Mouse (Mus musculus) CD4-positive, CD25-positive, alpha-beta regulatory T cell, adult 4 months (primary cell): ENCODE measurements around the gene Igsf9. TPM values are rescaled to one million over a fixed set of nuclear protein-coding genes. Genes with fewer than 3 reads are reported as not detected.

ENCODE experiments used
- ATAC-seq: one replicate; pipeline ENCODE4 v1.8.0; 2017
- polyA plus RNA-seq, 2 experiments: library from polyadenylated mRNA; unstranded; fragments of 100-300 nt; shearing (Covaris generic); gene quantifications; one replicate each; pipeline ENCODE4 v1.2.1; 2017

Gene Igsf9
- polyA plus RNA-seq, 2 experiments from 2014 or later, result 1.1 TPM; not detected in 1

DNA sequence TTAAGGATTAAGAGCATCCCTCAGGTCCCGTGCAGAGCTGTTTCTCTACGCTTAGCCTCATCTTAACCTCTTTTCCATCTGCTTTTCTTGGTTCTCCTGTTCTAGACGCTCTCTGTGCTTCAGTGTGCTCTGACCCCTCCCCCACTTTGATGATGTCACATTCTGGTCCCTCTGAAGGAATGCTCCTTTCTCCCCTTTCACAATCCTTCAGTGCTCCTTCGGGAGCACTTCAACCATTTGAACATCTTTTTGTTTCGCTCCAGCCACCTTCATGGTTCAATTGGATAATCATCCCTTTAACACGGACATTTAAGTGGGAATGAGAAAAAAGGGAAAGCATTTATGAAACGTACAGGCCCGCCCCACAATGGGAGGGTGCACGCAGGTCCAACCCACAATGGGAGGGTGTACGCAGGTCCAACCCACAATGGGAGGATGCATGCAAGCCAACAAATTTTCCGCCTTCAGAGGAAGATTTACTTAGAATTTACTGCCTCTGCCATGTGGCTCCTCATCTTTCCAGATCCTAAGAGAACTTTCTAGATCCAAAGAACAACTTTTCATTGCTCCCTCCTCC is 13.2 kb upstream of the Igsf9 start:
- no peak for ATAC-seq

DNA sequence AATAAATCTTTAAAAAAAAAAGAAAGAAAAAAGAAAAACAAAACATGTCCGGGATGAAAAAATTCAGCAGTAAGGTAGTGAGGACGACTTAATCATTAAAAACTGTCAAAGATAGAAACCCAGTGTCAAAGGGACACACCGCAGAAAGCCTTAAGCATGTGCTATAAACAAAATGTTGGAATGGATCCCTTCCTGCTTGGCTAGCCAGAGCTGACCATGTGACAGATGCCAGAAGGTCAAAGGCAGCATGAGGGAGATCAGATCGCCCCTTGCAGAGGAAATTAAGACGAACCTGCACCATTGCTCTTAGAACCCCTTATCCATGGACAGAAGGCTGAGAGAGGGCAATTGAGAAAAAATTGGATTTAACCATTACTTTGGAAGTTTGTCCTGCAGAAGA is 12.2 kb upstream of the Igsf9 start:
- no peak for ATAC-seq

DNA sequence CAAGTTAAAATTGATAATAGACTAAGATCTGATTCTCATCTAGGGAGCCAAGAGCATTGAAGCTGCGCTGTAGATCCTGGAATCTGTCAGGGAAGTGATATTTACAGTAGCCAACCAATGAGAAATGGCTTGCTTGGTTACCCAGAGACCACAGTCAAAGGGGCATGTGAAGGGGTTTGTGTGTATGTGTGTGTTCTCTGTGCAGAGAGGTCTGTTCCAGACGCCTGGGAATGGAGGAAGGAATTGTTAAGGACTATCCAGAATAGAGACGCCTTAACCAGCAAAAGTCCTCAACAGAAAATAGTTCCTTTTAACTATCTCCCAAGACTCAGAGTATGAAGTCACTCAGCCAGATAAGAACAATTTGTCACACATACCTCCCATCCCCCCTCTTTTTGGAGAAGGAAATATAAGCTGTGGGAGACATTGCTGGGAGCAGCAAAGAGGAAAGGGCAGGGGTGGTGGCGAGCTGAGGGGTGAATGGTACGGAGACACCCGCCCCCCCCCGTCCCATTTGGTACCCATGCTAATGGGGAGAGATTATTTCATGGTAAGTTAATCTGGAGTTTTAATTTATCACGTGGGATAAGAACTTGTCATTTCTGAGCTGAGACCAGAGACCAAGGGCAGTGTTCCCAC is 11.7 kb upstream of the Igsf9 start:
- no peak for ATAC-seq

DNA sequence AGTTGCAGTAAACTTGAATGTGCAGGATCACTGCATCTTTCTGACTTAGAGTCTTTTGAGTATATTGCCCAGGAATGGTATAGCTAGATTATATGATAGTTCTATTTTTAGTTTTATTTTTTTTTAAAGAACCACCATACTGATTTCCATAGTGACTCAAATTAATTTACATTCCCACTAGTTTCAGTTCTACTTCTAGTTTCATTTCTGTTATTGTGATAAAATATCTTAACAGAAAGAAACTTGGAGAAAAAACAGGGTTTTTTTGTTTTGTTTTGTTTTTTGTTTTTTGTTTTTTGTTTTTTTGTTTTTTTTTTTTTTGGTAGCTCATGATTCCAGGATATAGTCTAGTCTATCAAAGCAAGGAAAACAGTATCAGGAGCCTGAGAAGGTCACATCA is 8.7 kb upstream of the Igsf9 start:
- ATAC-seq, result no peak

DNA sequence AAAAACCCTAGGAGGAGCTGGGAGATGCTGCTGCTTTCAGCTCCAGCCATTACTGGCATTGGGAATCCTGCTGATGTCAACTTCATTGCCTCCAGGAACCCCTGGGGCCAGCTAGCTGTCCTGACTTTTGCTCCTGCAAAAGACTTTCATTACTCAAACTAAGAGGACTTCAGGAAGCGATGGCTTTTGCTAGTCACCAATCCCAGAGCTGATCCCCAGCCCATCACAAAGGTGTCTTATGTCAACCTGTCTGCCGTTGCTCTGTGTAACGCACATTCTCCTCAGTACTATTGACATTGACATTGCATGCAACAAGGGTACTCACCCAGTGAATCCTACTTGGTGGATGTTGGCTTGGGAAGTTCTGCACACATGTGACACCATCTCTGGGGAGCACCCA is 7.4 kb upstream of the Igsf9 start:
- ATAC-seq, result no peak

DNA sequence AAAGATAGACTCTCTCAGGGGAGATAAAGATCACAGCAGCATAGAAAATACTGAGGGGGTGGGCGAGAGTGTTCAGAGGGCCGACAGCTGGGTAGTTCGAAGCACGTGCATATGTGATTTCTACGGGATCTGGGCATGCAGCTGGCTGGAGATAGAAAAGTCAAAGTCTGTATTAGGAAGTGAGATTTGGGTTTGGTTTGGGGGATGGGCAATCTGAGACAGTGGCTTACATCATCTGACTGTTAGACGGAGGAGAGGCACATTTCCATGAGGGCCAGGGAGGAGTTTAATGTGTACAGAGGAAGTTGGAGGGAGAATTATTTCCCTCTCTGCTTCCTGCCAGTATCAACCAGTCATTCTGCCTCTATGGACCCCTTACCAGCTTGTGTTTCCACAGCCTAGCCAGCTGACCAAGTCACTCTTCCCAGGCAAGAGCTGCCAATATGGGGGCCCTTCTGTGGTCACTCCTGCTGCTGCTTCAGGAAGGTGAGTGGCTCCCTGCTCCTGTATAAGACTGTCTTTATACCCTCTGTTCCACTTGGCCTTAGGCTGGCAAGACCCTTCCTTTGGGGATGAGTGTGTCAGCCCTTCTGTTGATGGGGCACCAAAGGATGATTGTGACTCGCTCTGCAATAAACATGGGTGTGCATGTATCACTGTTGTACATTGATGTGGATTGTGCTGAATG is 6.4 kb upstream of the Igsf9 start, which contains the start of gene Slamf9:
Slamf9 (plus strand) TSS at position 305 of the 688 bp plus-strand sequence.
- ATAC-seq, result peak; percentile 51

DNA sequence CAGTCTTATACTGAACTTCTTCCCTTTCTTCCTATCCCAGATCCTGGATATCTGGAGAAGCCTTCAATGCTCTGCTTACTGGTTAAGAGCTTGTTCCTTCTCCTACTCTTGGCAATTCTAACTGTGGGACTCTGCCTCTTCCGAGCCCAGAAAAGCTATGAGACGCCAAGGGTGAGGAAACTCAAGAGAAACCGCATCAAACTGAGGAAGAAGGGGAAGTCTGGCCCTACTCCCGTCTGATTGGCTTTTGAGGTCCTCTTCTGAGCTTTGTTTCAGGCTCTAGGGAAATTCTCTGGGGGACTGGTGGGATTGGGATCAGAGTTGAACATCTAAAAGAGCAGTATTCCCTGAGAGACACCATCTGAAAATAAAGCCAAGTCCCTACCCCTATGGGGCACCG is 3.6 kb upstream of the Igsf9 start:
- no peak for ATAC-seq

DNA sequence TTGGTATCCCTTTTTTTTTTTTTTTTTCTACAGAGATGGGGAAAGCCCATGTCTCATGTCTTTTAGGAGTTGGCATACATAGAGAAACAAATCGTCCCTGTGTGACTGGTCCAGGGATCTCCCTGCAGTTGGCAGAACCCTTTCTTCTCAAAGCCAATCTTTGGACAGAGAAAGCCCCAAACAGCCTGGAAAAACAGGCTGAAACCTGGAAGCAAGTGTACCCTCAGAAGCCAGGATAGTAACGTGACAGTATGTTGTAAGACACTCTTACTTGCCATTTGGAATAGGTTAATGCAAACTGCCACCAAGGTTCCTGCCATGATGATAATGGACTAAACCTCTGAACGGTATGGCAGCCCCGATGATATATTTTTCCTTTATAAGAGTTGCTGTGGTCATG is 1.2 kb upstream of the Igsf9 start:
- no peak for ATAC-seq

DNA sequence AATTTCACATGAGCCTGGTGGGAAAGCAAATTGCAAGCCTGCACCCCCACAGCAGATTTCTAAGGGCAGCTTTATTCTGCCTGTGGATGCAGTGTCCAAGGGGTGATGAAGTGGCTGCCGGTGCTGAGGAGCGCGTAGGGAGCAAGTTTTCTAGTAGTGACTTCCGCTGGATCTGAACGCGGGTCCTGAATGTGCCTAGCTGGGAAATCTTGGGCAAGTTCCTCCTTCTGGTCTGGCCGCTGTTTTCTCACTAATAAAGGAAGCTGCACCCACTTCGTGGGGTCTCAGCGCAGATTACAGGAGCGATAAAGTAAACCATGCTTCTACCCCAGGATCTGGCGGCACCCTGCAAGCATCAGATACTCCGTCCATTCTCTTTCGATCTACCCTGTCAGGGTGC is 477 bp upstream of the Igsf9 start:
- ATAC-seq, result no peak

DNA sequence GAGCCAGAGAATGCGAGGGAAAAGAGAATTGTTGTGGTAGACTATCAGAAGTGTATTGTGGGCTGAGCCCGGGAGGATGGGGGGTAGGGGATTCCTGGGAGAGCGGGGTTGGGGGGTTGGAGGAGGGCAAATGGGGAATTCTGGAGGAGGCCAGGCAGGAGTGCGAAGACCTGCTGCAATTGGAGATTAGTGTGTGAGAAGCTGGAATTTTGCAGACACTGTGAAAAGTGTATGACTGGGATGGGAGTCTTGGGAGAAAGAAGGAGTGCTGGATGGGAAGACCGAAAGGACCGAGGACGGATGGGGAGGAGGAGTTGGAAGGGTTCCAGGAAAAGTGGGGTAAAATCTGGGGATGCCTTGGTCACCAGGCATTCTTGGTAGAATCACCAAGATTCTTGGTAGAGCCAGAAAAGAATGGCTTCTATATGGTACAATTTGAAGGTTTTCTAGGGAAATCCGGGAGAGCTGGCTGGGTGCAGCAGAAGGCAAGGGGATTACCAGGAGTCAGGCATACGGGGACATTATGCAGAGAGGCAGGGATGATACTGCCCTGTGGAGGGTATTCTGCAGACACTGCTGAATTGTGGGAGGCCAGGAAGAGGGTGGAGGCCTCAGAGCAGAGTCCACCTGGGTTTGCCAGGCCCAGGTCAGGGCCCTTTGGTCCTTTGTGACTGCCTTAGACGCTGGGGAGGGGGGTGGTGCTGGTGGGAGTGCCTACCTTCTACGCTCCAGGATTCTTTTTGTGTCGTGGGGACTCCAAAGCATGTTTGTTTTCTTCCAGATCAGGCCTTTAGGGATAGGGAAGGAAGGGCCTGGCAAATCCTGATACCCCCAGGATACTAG is 1.2 kb downstream of the Igsf9 start:
- no peak for ATAC-seq

DNA sequence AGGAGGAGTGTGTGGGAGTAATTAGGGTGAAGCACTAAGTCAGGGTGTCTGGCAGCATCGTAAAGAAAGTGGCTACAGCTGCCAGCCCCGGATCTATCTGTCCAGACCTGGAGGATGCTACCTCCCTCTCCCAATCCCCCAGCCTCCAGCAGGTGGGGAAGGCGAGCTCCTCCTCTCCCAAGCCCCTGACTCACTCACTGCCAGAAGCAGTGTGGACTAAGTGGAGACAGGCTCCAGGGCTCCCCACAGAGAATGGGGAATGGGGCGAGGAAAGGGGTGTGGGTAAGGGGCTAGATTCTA is 1.7 kb downstream of the Igsf9 start:
- no peak for ATAC-seq

DNA sequence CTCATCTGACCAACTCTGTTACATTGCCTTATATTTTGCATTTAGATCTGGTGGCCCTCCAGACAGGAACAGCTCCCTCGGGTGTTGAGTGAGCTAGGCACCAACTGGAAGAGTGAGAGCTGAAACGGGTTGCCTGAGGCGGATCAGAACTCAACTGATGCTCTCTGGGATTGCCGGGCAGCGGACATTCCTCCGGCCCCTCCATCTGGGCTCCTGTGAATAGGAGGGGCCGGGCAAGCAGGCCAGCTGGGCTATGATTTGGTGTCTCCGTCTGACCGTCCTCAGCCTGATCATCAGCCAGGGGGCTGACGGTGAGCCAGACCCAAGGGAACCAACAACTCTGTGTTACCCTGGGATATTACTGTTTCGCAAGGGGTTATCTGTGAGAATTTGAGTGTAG is 2.6 kb downstream of the Igsf9 start:
- no peak for ATAC-seq

DNA sequence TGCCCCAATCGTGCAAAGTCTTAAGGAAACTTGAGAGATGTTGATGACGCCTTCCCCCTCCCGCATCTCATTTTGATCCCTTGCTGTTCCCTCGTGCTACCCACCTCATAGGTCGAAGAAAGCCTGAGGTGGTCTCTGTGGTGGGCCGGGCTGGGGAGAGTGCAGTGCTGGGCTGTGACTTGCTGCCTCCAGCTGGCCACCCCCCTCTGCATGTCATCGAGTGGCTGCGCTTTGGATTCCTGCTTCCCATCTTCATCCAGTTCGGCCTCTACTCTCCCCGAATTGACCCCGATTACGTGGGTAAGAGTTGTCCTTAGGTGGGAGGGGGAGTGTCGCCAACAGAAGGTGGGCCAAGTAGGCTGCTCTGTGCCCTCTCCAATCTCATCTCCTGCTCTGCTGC is 3.1 kb downstream of the Igsf9 start:
- no peak for ATAC-seq

DNA sequence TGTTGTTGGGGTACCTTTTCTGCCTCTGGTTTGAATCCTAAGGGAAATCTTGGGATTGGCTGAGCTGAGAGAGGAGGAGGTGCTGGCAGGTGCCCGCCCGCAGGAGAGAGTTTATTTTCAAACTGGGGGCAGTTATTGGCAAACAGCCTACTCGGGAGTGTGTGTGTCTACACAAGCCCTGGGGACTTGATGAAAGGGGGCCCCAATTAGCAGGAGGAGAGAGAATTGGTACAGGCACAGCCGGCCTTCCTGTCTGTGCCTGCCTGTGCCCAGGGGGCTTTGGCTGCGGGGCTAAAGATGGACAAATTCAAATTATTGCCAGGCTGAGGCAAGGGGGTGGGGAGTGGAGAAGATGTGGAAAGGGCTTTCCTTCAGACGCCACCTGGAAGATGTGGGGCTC is 4.2 kb downstream of the Igsf9 start:
- no peak for ATAC-seq

DNA sequence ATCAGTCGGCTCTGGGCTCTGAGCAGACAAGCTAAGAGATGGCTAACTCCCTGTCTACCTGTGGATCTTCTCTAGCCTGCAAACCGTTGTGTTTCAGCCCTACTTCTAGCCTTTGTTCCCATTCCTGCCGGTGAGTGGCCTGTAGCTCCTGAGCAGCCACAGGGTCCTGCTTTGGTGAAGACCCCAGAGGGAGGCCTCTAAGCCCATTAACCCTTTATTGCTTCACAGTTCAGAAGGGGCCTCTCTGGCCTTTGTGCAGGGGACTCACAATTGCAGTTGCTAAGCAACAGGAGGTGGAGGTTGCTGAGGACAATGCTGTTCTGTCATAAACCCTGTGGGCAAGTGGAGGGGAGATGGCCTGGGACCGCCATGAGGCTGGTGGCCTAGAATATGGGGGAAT is 4.6 kb downstream of the Igsf9 start:
- ATAC-seq, result no peak

DNA sequence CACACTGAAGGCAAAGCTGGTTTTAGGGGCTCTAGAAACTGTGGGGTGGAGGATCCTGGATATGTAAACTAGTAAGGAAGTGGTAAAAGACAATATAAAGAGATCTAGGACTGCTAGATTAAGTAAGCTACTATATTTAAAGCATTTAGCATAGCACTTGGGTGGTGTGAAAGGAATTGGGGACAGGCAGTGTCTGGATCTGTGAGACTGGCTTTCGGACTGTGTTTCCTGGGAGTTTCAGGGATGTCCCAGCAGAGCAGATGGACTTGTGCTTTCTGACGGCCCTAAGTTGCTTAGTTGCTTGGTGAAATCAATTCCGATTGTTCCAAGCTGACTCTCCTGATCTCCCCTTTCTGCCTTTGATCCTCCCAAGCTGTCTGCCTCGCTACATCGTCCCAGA is 5.1 kb downstream of the Igsf9 start:
- ATAC-seq, result no peak

DNA sequence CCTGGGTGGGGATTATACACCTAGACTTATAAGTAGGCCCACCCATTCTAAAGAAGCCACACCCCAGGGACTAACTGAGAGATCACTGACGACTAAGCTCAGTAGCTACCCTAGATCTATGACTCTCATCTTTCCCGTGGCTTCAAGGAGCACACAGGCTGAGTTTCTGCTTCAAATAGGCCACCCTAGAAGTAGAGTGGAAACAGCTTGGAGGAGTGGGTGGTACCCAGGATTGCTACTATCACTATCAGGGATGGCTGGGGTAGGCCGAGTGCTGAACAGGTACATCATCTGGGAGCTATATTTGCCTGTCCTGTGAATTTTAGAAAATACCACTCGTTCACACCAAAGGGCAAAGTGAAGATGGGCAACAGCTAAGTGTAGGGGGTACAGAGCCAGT is 6.3 kb downstream of the Igsf9 start:
- no peak for ATAC-seq

DNA sequence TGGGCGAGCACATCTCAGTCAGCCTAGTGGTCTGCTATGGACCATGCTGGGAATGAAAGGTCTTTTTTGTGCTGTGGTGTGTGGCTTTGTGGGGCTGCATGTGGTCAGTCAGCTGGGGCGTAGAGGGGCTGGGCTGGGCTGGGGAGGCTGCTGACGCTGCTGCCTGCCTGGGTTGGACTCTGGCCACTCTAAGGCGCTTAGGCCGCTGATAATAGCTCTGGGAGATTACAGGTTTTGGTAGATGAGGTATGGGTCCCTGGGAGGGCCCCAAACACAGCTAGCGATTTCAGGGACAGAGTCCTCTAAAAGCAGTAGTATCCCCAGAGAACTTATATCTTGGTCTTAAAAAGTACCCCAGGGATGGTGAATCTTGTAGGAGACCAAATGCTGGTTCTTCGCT is 7.2 kb downstream of the Igsf9 start:
- no peak for ATAC-seq

DNA sequence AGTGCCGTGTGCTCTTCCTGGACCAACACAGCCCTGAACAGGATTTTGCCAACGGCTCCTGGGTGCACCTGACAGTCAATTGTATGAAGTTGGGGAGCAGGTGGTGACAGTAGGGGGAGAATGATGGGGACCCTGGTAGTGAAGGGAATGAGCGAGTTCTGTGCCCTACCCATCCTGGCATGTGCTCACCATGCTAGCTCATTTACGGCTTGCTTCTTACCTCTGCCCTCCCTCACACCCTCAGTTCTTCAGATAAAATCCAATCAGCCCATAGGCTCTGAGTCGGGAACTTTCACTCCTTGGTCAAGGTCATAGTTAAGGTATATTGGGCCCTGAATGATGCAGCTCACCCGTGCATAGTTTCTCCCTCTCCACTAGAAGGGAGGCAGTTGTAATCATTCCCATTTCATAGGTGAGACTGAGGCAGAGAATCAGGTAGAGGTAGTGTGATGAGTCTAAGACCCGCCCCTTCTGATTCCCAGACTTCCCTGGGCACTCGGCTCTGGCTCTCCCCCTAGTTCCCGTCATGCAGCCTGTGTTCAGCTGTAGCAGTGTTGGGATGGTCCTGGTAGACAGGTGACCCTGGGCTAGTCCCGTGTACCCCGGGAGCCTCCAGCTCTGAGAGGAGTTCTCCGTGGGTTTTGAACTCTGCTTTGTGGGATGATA is 8.1 kb downstream of the Igsf9 start:
- no peak for ATAC-seq

DNA sequence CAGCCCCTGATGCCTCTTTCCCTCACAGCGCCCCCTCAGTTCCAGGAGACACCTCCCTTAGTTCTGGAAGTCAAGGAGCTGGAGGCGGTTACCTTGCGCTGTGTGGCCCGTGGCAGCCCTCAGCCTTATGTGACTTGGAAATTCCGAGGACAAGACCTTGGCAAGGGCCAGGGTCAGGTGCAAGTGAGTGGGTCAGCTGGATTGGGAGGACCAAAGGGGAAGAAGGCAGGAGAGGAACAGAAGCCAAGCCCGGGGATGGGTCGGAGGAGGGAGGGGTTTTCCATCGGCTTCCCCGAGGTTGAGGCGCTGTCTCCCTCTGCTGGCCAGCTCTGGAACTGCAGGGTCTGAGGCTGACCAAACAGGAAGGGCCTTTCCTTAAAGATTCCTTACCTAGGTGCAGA is 8.7 kb downstream of the Igsf9 start:
- peak; percentile 80 for ATAC-seq

DNA sequence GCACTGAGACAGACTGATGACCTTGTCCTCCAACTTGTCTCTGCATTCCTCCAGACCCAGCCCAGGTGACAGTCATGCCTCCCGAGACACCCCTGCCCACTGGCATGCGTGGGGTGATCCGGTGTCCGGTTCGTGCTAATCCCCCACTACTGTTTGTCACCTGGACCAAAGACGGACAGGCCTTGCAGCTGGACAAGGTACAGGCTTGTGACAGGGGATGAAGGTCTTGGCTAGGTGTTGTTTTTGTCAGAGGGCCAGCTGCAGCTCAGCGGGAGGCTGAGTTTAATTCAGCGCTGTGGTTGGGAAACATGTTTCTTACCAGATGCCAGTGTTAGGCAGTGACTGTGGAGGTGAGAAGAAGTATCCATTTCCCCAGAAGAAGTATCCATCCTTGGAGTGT is 10.5 kb downstream of the Igsf9 start:
- no peak for ATAC-seq

DNA sequence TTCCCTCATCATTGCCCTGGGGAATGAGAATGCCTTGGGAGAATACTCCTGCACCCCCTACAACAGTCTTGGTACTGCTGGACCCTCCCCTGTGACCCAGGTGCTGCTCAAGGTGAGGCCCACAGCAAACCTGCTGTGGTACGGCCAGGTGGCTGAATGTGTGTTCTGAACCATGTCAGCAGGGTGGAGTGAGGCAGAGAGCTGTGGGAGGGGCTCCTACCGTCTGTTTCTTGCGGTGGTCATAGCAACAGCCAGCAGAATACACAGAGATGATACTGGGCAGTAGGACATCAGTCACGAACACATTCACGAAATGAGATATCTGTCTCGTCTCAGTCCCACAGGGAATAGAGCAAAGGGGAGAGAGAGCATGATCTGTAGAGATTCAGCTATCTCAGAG is 11.9 kb downstream of the Igsf9 start:
- ATAC-seq, result no peak

DNA sequence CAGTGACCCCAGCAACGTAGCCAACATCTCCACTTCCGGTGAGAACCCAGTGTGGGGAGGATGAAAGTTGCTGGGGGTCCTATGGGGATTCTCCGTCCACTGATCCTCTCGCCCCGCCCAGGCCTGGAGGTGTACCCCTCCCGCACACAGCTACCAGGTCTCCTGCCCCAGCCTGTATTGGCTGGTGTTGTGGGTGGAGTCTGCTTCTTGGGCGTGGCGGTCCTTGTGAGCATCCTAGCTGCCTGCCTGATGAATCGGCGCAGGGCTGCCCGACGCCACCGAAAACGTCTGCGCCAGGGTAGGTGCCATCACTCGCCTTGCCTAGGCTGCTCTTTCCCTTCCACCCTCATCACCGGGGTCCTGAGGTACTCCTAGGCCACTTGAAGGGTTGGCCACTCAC is 14.4 kb downstream of the Igsf9 start:
- ATAC-seq, result no peak
